Mouse (Mus musculus) limb, embryonic 14.5 days (tissue): ENCODE results near the gene Lhfp. TPM values are rescaled to one million over a fixed set of nuclear protein-coding genes. Genes with fewer than 3 reads are reported as not detected.

ENCODE experiments used
- ATAC-seq: fragments of 200-750 bp; cut with Nextera tagmentation; 2 replicates; pipeline ENCODE4 v1.8.0; 2017; ENCODE audit warnings: low read depth, moderate number of reproducible peaks, moderate TSS enrichment; ENCODE audit not compliant: low FRiP score
- DNase-seq: peaks from one replicate; pipeline ENCODE4 v3.0.0-alpha.2; 2015; ENCODE audit warnings: low spot score
- H3K27ac ChIP-seq: fragments of 300-500 bp; sonication (generic); replicated peaks from 2 replicates; pipeline ENCODE4 v1.5.1; 2014; ENCODE audit warnings: low read depth, mild to moderate bottlenecking, low read length, moderate library complexity, mixed read lengths
- H3K27me3 ChIP-seq: fragments of 300-500 bp; sonication (generic); 2 replicates; pipeline ENCODE4 v1.6.1; 2014; ENCODE audit warnings: low read length, mixed read lengths; ENCODE audit not compliant: control insufficient read depth, insufficient read depth
- H3K36me3 ChIP-seq: fragments of 300-500 bp; sonication (generic); 2 replicates; pipeline ENCODE4 v1.6.1; 2014; ENCODE audit warnings: mild to moderate bottlenecking, low read length, moderate library complexity, mixed read lengths; ENCODE audit not compliant: control insufficient read depth, insufficient read depth
- H3K4me1 ChIP-seq: fragments of 300-500 bp; sonication (generic); 2 replicates; pipeline ENCODE4 v1.6.1; 2014; ENCODE audit warnings: antibody characterized with exemption, low read length, mixed read lengths; ENCODE audit not compliant: control insufficient read depth, insufficient read depth
- H3K4me2 ChIP-seq: fragments of 300-500 bp; sonication (generic); replicated peaks from 2 replicates; pipeline ENCODE4 v1.6.1; 2014; ENCODE audit warnings: low read depth, mild to moderate bottlenecking, low read length, moderate library complexity; ENCODE audit not compliant: severe bottlenecking
- H3K4me3 ChIP-seq: fragments of 300-500 bp; sonication (generic); replicated peaks from 2 replicates; pipeline ENCODE4 v1.5.1; 2014; ENCODE audit warnings: low read length
- H3K9ac ChIP-seq: fragments of 300-500 bp; sonication (generic); 2 replicates; pipeline ENCODE4 v1.6.1; 2014; ENCODE audit warnings: mild to moderate bottlenecking, low read depth, low read length, moderate library complexity; ENCODE audit not compliant: severe bottlenecking
- H3K9me3 ChIP-seq: fragments of 300-500 bp; sonication (generic); 2 replicates; pipeline ENCODE4 v1.6.1; 2016; ENCODE audit warnings: low read length; ENCODE audit not compliant: control insufficient read depth
- POLR2A ChIP-seq: fragments of 200-500 bp; IDR thresholded peaks from 2 replicates; pipeline ENCODE4 v1.8.0; 2012; ENCODE audit warnings: inconsistent platforms, mild to moderate bottlenecking, moderate library complexity, borderline replicate concordance; ENCODE audit not compliant: insufficient read depth, insufficient read length; ENCODE audit errors: extremely low read depth
- WGBS: fragments of 180-500 bp; shearing (Covaris S2); extraction: QIAGEN DNeasy Blood & Tissue Kit; methylation state at CpG from one replicate; pipeline ENCODE4 v1.1.7; 2014; 5-methylcytosine and 5-hydroxymethylcytosine counted together
- polyA plus RNA-seq, 2 experiments: library from polyadenylated mRNA; depleted of rRNA in 1 of 2; stranded (reverse) in 1 of 2; unstranded in 1 of 2; fragments of >200 nt; fragmentation: Nextera tagmentation in 1 of 2; extraction: Ambion mirVana in 1 of 2; gene quantifications; 2 replicates each; pipeline versions ENCODE4 v1.2.1 to v1.2.3; 2012 to 2014

The Lhfp gene
- polyA plus RNA-seq, 2 experiments: 83.3 to 94.0 TPM

GRCm38 (mm10) chr3:53240150-53240549 is 198.8 kb downstream of the Lhfp start:
- Histone ChIP-seq H3K27me3 (no peaks in the 10 kb centered on the region), H3K4me3 (no peak overlapping the region), H3K27ac (no peak overlapping the region), H3K4me1 (no peaks in the 10 kb centered on the region), H3K4me2 (no peak overlapping the region), H3K9me3 (no peaks in the 10 kb centered on the region), H3K9ac (no peak overlapping the region), H3K36me3 (no peaks in the 10 kb centered on the region)
- TF ChIP-seq POLR2A: no peak
- DNase-seq (no peak), ATAC-seq (no peak)
- 85% methylated on average over 3 of the region's 3 CpGs for WGBS

GRCm38 (mm10) chr3:53245571-53246208 is 204.4 kb downstream of the Lhfp start:
- no peak overlapping the region for H3K4me2 ChIP-seq
- no peak overlapping the region for H3K4me3 ChIP-seq
- H3K27ac ChIP-seq: no peak overlapping the region
- no peaks in the 10 kb centered on the region for H3K27me3 ChIP-seq
- 83% methylated on average over 9 of the region's 9 CpGs for WGBS
- H3K4me1 ChIP-seq: peaks cover 4% of the 10 kb centered on the region; the same call in 1 of the 2 replicates
- no peaks in the 10 kb centered on the region for H3K9me3 ChIP-seq
- no peak overlapping the region for H3K9ac ChIP-seq
- DNase-seq (no peak), ATAC-seq (no peak)
- TF ChIP-seq POLR2A: no peak
- H3K36me3 ChIP-seq: no peaks in the 10 kb centered on the region

GRCm38 (mm10) chr3:53247102-53247501 is 205.8 kb downstream of the Lhfp start:
- H3K9ac ChIP-seq: no peak overlapping the region
- no peak overlapping the region for H3K4me3 ChIP-seq
- no peak for TF ChIP-seq POLR2A
- WGBS: 87% methylated on average over 3 of the region's 3 CpGs
- H3K4me1 ChIP-seq: peaks cover 4% of the 10 kb centered on the region; the same call in 1 of the 2 replicates
- DNase-seq: peak; percentile 32
- H3K36me3 ChIP-seq: no peaks in the 10 kb centered on the region
- no peak overlapping the region for H3K4me2 ChIP-seq
- no peak for ATAC-seq
- H3K27ac ChIP-seq: no peak overlapping the region
- no peaks in the 10 kb centered on the region for H3K27me3 ChIP-seq
- H3K9me3 ChIP-seq: no peaks in the 10 kb centered on the region

- no peak for TF ChIP-seq POLR2A
- no peak overlapping the region for H3K4me3 ChIP-seq
- peaks cover 8% of the 10 kb centered on the region for H3K4me1 ChIP-seq
- no peaks in the 10 kb centered on the region for H3K36me3 ChIP-seq
- no peak for DNase-seq
- no peaks in the 10 kb centered on the region for H3K9me3 ChIP-seq
- H3K27me3 ChIP-seq: no peaks in the 10 kb centered on the region
- no peak overlapping the region for H3K27ac ChIP-seq
- ATAC-seq: no peak
- 13% methylated on average over 10 of the region's 10 CpGs for WGBS
- no peak overlapping the region for H3K9ac ChIP-seq
- H3K4me2 ChIP-seq: no peak overlapping the region
Observed at GRCm38 (mm10) chr3:53248158-53248874, 207.0 kb downstream of the Lhfp start.

GRCm38 (mm10) chr3:53252556-53252955 is 211.2 kb downstream of the Lhfp start:
- H3K4me3 ChIP-seq: no peak overlapping the region
- H3K27ac ChIP-seq: no peak overlapping the region
- no peak overlapping the region for H3K4me2 ChIP-seq
- H3K9ac ChIP-seq: no peak overlapping the region
- no peaks in the 10 kb centered on the region for H3K36me3 ChIP-seq
- peaks cover 12% of the 10 kb centered on the region for H3K4me1 ChIP-seq
- ATAC-seq: no peak
- no peaks in the 10 kb centered on the region for H3K27me3 ChIP-seq
- H3K9me3 ChIP-seq: no peaks in the 10 kb centered on the region
- 89% methylated on average over 5 of the region's 5 CpGs for WGBS
- no peak for DNase-seq
- TF ChIP-seq POLR2A: no peak
